Mouse (Mus musculus): ENCODE measurements at regions not wholly inside any gene's neighbourhood (a gene's known extent, or its start where the extent isn't known, plus 50 kb on each side); places are given as distances from the start of the nearest gene placed in this dataset.

- no peak for TF ChIP-seq CTCF (IDR thresholded peaks at IDR 0.05; ENCODE audit: low read depth, low read length)
- TF ChIP-seq POLR2A (IDR thresholded peaks at IDR 0.05; ENCODE audit: insufficient read depth, low read length) = no peak
- TF ChIP-seq EP300 (IDR thresholded peaks at IDR 0.05; ENCODE audit: insufficient read depth, low read depth, low read length) = no peak
Observed at GRCm38 (mm10) chr15:51682331-51682730, 2202.4 kb upstream of the Gm7489 start.

Data from ES-Bruce4 (cell line).